Mouse (Mus musculus) heart, adult 2 months (tissue): ENCODE results near the gene Reep1. TPM values are rescaled to one million over a fixed set of nuclear protein-coding genes. Genes with fewer than 3 reads are reported as not detected.

Experiments
- DNase-seq, 2 experiments: peaks; one replicate each; pipeline ENCODE4 v3.0.0; 2021
- H3K27ac ChIP-seq: fragments of 200-600 bp; 2 replicates; pipeline ENCODE4 v1.8.1; 2022
- H3K27me3 ChIP-seq: fragments of 200-500 bp; 2 replicates; pipeline ENCODE4 v1.6.1; 2012; ENCODE audit warnings: mild to moderate bottlenecking, low read length, inconsistent platforms, mixed read lengths; ENCODE audit not compliant: control insufficient read depth, insufficient read depth
- H3K36me3 ChIP-seq: fragments of 200-500 bp; 2 replicates; pipeline ENCODE4 v1.6.1; 2012; ENCODE audit warnings: low read length, inconsistent platforms; ENCODE audit not compliant: control insufficient read depth, insufficient read depth
- H3K4me1 ChIP-seq: fragments of 200-500 bp; 2 replicates; pipeline ENCODE4 v1.6.1; 2011; ENCODE audit warnings: low read length; ENCODE audit not compliant: control insufficient read depth, insufficient read depth
- H3K4me3 ChIP-seq: fragments of 200-600 bp; 2 replicates; pipeline ENCODE4 v1.8.1; 2022
- H3K79me2 ChIP-seq: fragments of 200-500 bp; replicated peaks from 2 replicates; pipeline ENCODE4 v1.6.1; 2012; ENCODE audit warnings: mild to moderate bottlenecking, inconsistent platforms, low read length, moderate library complexity, mixed read lengths; ENCODE audit not compliant: control insufficient read depth, insufficient read depth
- H3K9ac ChIP-seq: fragments of 200-500 bp; 2 replicates; pipeline ENCODE4 v1.6.1; 2012; ENCODE audit warnings: low read depth, mild to moderate bottlenecking, control low read depth, inconsistent platforms, low read length, mixed read lengths
- CTCF ChIP-seq: fragments of 200-600 bp; IDR thresholded peaks from 2 replicates; pipeline ENCODE4 v1.8.1; 2022; ENCODE audit warnings: antibody characterized with exemption, mild to moderate bottlenecking, moderate library complexity
- EP300 ChIP-seq: fragments of 200-500 bp; IDR thresholded peaks from 2 replicates; pipeline ENCODE4 v1.6.1; 2011; ENCODE audit warnings: low read depth, low read length, control low read depth; ENCODE audit not compliant: insufficient read depth
- POLR2A ChIP-seq: fragments of 200-500 bp; IDR thresholded peaks from 2 replicates; pipeline ENCODE4 v1.6.1; 2011; ENCODE audit warnings: mild to moderate bottlenecking, low read depth, low read length, control low read depth; ENCODE audit not compliant: insufficient read depth
- WGBS: fragments of 180-500 bp; shearing (Covaris S2); methylation state at CpG from one replicate; pipeline ENCODE4 v1.1.7; 2018; 5-methylcytosine and 5-hydroxymethylcytosine counted together
- intact Hi-C: fragments of 180-260 bp; cut with DNase I; formaldehyde crosslinking; loops from one replicate; pipeline ENCODE4 v1.15.1; 2025
- polyA plus RNA-seq: library from polyadenylated mRNA; depleted of rRNA; stranded (reverse); fragments of >200 nt; gene quantifications from 2 replicates; pipeline ENCODE4 v1.2.3, GENCODE M21; 2012
- total RNA-seq, 2 experiments: library from RNA; stranded (reverse); gene quantifications; 2 replicates each; pipeline ENCODE4 v1.2.3; 2021

The Reep1 gene
- total and polyA plus RNA-seq, 3 experiments: 12.1 to 18.4 (median 16.7) TPM

DNA sequence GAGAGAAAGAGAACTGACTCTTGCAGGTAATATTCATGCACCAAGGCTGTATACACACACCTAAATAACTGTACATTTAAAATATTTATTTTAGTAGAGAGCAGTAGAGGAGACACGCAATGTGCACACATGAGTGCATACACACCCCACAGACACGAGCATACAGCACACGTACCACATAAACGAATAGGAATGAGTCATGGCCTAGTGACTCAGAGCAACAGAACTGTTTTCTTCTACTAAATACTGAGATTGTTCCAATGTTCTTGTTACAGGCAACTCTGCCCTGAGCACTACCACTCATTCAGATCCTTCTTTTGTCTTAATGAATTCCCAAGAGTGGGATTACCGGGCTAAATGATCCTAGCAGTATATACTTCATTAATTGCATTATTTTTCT lies 70.7 kb downstream of the Reep1 start:
- H3K4me3 ChIP-seq: no peak overlapping the region
- H3K27ac ChIP-seq: no peak overlapping the region
- no peaks in the 10 kb centered on the region for H3K27me3 ChIP-seq
- no peak overlapping the region for H3K9ac ChIP-seq
- TF ChIP-seq CTCF (no peak), EP300 (no peak), POLR2A (no peak)
- 81% methylated on average over 5 of the region's 5 CpGs for WGBS
- intact Hi-C loops: no loop called here
- H3K79me2 ChIP-seq: no peaks in the 10 kb centered on the region
- H3K4me1 ChIP-seq: no peaks in the 10 kb centered on the region
- no peak for DNase-seq
- H3K36me3 ChIP-seq: no peaks in the 10 kb centered on the region

DNA sequence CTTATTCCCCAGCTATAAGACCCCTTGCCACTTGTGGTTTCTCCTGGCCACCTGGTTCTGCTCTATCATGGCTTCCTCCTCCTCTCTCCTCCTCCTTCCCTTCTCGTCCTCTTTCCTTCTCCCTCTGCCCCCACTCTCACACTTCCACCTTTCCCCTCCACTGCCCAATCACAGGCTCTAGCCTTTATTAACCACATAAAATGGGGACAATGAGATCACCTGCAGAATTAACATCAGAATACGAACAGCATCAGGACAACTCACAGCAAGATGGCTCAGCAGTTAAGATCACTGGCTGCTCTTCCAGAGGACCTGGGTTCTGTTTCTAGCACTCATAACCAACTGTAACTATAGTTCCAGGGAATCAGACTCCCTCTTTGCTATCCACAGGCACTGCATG lies 72.5 kb downstream of the Reep1 start:
- intact Hi-C loops: no loop called here
- Histone ChIP-seq H3K4me1 (no peaks in the 10 kb centered on the region), H3K79me2 (no peaks in the 10 kb centered on the region), H3K4me3 (no peak overlapping the region), H3K27ac (no peak overlapping the region), H3K36me3 (no peaks in the 10 kb centered on the region), H3K27me3 (no peaks in the 10 kb centered on the region), H3K9ac (no peak overlapping the region)
- WGBS: 85% methylated on average over 2 of the region's 2 CpGs
- TF ChIP-seq CTCF (no peak), POLR2A (no peak), EP300 (no peak)
- no peak for DNase-seq

DNA sequence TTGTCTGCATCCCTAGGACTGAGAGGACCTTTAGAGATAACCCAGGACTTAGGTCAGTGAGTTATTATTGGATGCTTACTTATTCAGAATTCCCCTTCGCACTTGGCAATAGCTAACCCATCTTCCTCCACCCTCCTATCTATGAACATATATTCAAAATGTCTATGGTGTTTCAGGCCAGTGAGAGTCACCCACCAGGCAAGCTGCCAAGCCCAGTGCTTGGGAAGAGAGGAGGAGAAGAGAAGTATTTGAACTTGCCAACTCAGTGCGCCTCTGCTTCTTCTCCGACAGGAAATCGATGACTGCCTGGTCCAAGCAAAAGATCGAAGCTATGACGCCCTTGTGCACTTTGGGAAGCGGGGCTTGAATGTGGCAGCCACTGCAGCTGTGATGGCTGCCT lies 73.1 kb downstream of the Reep1 start:
- no peak overlapping the region for H3K27ac ChIP-seq
- intact Hi-C loops: no loop called here
- 59% methylated on average over 7 of the region's 7 CpGs for WGBS
- H3K4me3 ChIP-seq: no peak overlapping the region
- no peaks in the 10 kb centered on the region for H3K27me3 ChIP-seq
- no peaks in the 10 kb centered on the region for H3K79me2 ChIP-seq
- DNase-seq: no peak
- H3K4me1 ChIP-seq: no peaks in the 10 kb centered on the region
- no peak overlapping the region for H3K9ac ChIP-seq
- TF ChIP-seq CTCF (no peak), POLR2A (no peak), EP300 (no peak)
- H3K36me3 ChIP-seq: no peaks in the 10 kb centered on the region

DNA sequence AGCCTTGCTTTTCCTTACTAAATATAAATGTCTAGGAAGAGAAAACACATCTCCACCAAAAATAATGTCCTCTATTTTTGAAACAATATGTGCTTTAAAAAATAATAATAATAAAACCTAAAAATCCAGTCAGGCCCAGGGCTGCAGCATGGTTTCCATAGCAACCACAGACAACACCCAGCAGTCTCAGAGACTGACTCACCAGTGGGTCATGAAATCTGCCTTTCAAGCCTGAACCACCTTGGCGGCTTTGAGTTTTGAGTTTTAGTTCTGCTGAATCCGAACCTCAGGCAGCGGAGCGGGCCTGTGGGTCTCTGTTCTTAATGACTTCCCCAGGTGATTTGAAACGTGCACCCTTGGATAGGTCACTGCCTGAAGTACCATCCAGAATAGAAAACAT lies 75.8 kb downstream of the Reep1 start:
- no peak overlapping the region for H3K4me3 ChIP-seq
- TF ChIP-seq CTCF: no peak
- no peak for TF ChIP-seq EP300
- TF ChIP-seq POLR2A: no peak
- H3K79me2 ChIP-seq: no peaks in the 10 kb centered on the region
- H3K27me3 ChIP-seq: no peaks in the 10 kb centered on the region
- WGBS: 90% methylated on average over 5 of the region's 5 CpGs
- intact Hi-C loops: no loop called here
- no peak overlapping the region for H3K27ac ChIP-seq
- DNase-seq: no peak
- H3K4me1 ChIP-seq: no peaks in the 10 kb centered on the region
- H3K9ac ChIP-seq: no peak overlapping the region
- no peaks in the 10 kb centered on the region for H3K36me3 ChIP-seq

DNA sequence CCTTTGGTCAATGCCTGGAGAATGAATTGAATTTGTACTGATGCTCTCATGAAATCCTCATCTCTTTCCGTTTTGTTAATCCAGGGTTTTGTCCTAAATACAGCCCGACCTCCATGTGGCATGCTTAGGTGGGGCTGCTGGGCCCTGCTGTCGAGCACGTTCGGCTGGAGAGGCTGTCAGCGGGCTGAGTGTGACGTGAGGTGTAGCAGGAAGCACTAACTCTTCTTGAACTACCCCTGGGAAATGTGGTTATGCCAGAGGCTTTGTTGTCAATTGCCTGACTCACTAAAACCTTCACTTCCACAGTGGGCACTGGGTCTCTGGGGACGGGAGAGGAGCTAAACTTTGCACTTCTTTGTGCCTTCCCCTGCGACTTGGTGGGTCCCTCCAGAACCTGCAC lies 81.0 kb downstream of the Reep1 start:
- no peaks in the 10 kb centered on the region for H3K79me2 ChIP-seq
- WGBS: 64% methylated on average over 9 of the region's 9 CpGs
- no peak overlapping the region for H3K27ac ChIP-seq
- no peak overlapping the region for H3K9ac ChIP-seq
- no peaks in the 10 kb centered on the region for H3K27me3 ChIP-seq
- DNase-seq: no peak
- intact Hi-C loops: no loop called here
- H3K4me3 ChIP-seq: no peak overlapping the region
- H3K36me3 ChIP-seq: no peaks in the 10 kb centered on the region
- TF ChIP-seq POLR2A (no peak), EP300 (no peak), CTCF (no peak)
- H3K4me1 ChIP-seq: no peaks in the 10 kb centered on the region

DNA sequence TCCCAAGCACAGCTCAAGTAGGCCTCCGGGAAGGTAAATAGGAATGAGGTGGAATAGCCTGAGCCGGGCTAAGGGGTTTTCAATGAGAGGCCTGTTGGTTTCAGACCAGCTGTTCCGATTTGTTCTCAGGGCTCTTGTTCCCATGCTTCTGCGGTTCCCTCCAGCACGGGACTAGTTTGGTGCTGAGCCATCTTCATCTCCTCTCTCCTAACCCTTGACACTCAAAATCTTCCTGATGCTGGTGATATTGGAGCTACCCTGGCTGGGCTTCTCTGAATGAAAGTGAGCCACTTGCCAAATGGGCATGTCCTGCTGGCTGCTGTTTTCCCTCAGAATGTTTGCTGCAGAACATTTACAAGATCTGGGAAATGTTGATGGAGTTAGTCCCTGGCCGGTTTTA lies 84.4 kb downstream of the Reep1 start:
- no peak for DNase-seq
- H3K27ac ChIP-seq: no peak overlapping the region
- TF ChIP-seq POLR2A (no peak), CTCF (no peak), EP300 (no peak)
- H3K36me3 ChIP-seq: no peaks in the 10 kb centered on the region
- no peaks in the 10 kb centered on the region for H3K27me3 ChIP-seq
- intact Hi-C loops: no loop called here
- no peak overlapping the region for H3K4me3 ChIP-seq
- H3K9ac ChIP-seq: no peak overlapping the region
- H3K4me1 ChIP-seq: no peaks in the 10 kb centered on the region
- WGBS: 77% methylated on average over 6 of the region's 6 CpGs
- H3K79me2 ChIP-seq: no peaks in the 10 kb centered on the region

DNA sequence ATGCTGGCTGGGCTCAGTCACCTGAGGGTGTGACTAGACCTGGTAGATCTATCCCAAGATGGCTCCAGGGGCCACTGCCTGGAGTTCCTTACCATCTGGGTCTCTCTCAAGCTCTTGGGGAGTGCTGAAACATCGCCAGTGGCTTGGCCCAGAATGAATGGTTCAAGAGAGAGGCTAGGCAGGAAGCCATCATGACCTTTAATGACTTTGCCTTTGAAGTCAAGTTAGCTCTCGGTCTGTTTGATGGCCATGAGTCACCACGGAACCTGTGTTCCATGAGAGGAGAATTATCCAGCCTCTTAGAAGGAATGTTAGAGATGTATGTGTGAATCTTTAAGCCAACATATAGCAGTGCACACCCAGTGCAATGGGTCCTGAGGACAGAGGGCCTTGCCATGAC lies 92.0 kb downstream of the Reep1 start:
- WGBS: 32% methylated on average over 3 of the region's 3 CpGs
- Histone ChIP-seq H3K27me3 (no peaks in the 10 kb centered on the region), H3K79me2 (no peaks in the 10 kb centered on the region), H3K9ac (no peak overlapping the region), H3K36me3 (no peaks in the 10 kb centered on the region), H3K4me3 (no peak overlapping the region), H3K4me1 (no peaks in the 10 kb centered on the region), H3K27ac (no peak overlapping the region)
- no peak for TF ChIP-seq EP300
- no peak for TF ChIP-seq CTCF
- TF ChIP-seq POLR2A: no peak
- intact Hi-C loops: no loop called here
- DNase-seq: no peak
